Mouse (Mus musculus) gastrocnemius, postnatal 10 days (tissue): ENCODE data around the gene Dcaf7. TPM values are rescaled to one million over a fixed set of nuclear protein-coding genes. Genes with fewer than 3 reads are reported as not detected.

Experiments
- DNase-seq: peaks from one replicate; pipeline ENCODE4 v3.0.0; 2021; ENCODE audit warnings: mixed read lengths
- total RNA-seq, 2 experiments: library from RNA; stranded (reverse); gene quantifications; 2 replicates each; pipeline ENCODE4 v1.2.3; 2021

Dcaf7 gene
- total RNA-seq, 2 experiments from 2014 or later = 39.2 to 40.9 TPM

DNA sequence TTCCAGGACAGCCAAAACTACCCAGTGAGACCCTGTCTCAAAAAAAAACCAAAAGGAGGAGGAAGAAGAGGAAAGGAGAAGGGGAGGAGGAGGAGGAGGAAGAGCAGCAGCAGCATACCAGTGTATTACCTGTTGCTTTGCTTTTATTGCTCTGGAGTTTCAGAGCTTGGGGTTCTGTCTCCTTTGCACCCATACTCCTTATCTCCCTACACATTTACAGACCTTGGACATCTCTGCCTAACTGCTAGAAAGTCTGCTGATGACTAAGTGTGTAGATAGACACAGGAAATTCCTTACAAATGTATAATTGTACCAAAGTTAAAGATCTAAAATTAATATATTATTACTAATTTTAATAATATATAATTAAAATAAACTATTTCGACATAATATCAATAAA is 8.6 kb downstream of the Dcaf7 start:
- DNase-seq = no peak

- no peak for DNase-seq
Measured at GRCm38 (mm10) chr11:106045780-106046179, 9.1 kb downstream of the Dcaf7 start.

DNA sequence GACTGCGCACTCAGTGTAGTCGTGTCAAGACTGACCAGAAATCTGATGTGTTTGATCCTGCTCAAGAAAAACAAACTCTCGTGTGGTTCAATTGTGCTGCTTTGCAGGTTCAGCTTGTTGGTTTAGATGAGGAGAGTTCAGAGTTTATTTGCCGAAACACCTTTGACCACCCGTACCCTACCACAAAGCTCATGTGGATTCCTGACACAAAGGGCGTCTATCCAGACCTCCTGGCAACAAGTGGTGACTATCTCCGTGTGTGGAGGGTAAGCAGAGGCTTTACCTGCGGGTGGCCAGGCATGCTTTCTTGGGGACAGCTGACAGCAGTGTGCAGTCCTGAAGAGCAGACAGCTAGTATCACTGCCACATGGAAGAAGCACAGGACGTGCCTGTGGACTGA is 9.9 kb downstream of the Dcaf7 start:
- DNase-seq = no peak

DNA sequence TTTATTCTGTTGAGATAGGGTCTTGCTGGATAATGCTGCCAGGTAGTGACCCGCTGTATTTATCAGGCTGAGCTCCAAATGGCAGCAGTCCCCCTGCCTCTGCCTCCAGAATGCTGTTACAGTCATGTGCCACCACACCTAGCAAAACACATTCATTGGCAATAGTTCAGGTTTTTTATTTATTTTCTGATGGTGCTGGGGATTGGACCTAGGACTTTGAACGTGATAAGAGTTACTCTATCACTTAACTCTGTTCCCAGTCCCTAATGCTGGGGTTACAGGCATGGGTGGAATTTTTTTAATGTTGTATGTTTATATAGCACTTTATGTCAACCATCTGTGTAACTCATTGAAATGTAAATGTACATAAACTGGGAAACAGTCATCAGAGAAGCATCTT is 17.2 kb downstream of the Dcaf7 start:
- DNase-seq = no peak

- no peak for DNase-seq
Measured at GRCm38 (mm10) chr11:106054600-106054999, 17.9 kb downstream of the Dcaf7 start.

- no peak for DNase-seq
Measured at GRCm38 (mm10) chr11:106055341-106055740, 18.7 kb downstream of the Dcaf7 start.

DNA sequence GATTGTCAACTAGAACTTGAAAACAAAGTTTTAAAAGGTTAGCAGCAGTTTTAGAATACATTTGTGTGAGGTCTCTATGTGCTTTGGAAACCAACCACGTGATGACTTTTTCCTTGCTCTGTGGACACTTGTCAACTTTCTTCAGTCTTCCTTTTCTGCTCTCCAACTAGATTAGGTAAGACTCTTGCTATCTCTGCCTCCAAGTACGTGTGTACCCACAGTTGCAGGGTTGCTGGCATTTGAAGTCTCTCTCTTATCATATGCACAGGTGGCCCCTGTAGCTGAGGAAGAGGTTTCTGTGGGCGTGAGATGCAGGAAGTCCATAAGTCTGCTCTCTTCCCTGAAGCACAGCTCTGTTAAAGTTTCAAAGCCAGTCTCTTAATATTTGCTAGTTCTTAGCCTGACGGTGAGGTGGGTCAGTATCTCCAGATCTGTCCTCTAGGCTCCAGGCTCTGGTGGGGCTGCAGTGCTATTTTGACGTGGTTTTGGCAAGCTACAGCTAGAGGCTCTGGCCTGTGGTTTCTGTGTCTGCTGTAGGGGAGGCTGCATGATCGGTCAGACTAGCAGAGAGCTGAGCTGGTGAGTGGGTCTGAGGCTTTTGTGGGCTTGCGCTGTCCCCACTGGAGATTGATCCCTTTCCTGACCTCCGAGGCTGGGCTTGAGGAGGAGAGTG is 20.3 kb downstream of the Dcaf7 start:
- no peak for DNase-seq

- DNase-seq = no peak
Measured at GRCm38 (mm10) chr11:106058020-106058419, 21.3 kb downstream of the Dcaf7 start.

DNA sequence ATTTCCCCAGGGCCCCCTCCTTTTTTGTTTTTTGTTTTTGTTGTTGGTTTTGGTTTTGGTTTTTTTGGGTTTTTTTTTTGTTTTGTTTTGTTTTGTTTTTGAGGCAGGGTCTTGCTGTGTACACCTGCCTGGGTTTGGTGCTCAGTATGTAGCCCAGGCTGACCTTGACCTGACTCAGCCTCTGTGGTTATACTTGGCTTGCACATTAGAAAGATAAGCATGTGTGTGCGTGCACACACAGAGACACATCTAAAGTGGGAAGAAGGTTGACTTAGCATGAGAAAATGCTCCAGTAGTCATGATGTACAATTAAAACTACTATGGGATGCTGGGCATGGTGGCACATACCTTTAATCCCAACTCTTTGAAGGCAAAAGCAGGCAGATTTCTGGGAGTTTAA is 23.9 kb downstream of the Dcaf7 start:
- DNase-seq = no peak

GRCm38 (mm10) chr11:106061311-106061710 is 24.6 kb downstream of the Dcaf7 start:
- DNase-seq = no peak

GRCm38 (mm10) chr11:106063756-106064155 is 27.1 kb downstream of the Dcaf7 start:
- no peak for DNase-seq

GRCm38 (mm10) chr11:106065073-106065922 is 28.6 kb downstream of the Dcaf7 start:
- DNase-seq = no peak

- peak; percentile 96 for DNase-seq
Measured at GRCm38 (mm10) chr11:106065923-106066571, 29.4 kb downstream of the Dcaf7 start, which contains the start of gene Taco1. Gene Taco1 (plus strand): TSS chr11:106066061.

GRCm38 (mm10) chr11:106066616-106067015 is 29.9 kb downstream of the Dcaf7 start:
- DNase-seq = peak; percentile 67

GRCm38 (mm10) chr11:106073774-106074173 is 37.1 kb downstream of the Dcaf7 start:
- DNase-seq = no peak

DNA sequence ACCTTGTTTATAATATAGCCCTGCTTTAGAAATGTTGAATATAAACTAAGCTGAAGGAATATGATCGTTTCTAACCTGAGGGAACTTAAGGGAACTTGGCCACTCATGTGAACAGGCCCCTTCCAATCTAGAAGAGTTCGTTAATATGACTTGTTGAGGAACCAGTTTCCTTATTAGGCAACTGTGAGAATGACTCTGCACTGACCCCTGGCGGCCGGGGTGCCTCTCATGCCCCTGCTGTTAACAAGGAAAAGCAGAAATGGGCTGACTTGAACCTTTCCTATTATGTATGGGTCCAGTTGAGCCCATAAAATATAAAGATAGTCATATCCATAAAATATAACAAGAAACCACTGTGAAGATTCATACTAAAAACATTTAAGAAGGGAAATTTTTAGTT is 39.6 kb downstream of the Dcaf7 start:
- peak; percentile 78 for DNase-seq

GRCm38 (mm10) chr11:106083708-106084701 is 47.3 kb downstream of the Dcaf7 start, which contains the start of gene Map3k3:
Gene Map3k3 (plus strand): TSS chr11:106084613.
- DNase-seq = peak; percentile 96

DNA sequence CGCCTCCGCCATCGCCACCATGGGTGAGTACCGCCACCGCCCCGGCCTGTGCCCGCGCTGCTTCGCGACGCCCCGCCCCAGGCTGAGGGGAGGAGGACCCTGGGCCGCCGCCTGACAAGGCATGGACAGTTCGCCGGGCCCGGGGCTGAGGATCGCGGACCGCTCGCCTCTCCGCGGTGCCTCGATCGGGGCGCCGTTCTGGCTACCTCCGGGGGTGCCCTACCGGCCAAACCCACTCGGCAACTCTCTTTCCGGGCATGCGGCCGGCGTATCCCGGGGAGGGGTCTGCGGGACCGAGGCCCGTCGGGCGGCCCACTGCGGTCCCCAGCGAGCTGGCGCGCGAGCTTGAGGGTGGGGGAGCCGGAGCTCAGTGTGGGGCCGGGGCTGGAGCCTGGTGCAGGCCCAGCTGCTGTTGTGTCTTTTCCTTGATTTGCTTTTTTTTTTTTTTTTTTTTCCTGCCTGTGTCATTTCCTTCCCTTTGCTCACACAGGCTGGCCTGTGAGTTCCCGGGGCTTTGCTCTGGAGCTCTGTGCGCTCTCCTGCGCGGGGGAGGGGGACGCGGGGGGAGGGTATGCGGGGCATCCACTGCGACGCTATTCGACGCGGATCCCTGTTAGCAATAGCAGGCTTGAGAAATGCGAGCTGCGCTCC is 48.4 kb downstream of the Dcaf7 start:
- DNase-seq = peak; percentile 82

GRCm38 (mm10) chr11:106098223-106098622 is 61.6 kb downstream of the Dcaf7 start:
- no peak for DNase-seq

DNA sequence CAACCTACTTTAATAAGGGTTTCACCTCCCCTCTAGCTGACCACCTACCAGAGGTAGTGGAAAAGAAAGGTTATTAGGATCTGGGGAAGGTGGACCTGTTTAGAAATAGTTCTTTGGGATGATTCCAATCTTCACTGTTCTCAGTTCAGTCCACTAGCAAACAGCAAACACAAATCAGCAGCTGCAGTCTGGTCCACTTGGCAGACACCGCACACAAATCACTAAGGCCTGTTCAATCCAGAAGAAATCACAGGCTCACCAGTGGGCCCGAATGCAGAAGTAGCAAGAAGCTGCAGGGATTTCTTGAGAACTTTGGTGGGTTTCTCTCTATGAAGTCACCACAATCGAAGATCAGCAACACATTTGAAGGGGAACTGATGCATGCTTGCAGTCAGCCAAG is 66.2 kb downstream of the Dcaf7 start:
- no peak for DNase-seq

GRCm38 (mm10) chr11:106106047-106106587 is 69.4 kb downstream of the Dcaf7 start:
- DNase-seq = no peak
